Mouse (Mus musculus) lung, adult 2 months (tissue): Measurements from ENCODE around the gene Cblc.

Experiments used
- CTCF ChIP-seq: fragments of 200-500 bp; IDR thresholded peaks from 2 replicates; pipeline ENCODE4 v1.5.1; 2011; ENCODE audit warnings: mild to moderate bottlenecking, low read length, control low read depth; ENCODE audit not compliant: insufficient read depth
- POLR2A ChIP-seq: fragments of 200-500 bp; IDR thresholded peaks from 2 replicates; pipeline ENCODE4 v1.6.1; 2011; ENCODE audit warnings: low read depth, mild to moderate bottlenecking, control low read depth, low read length, borderline replicate concordance; ENCODE audit errors: extremely low read depth

GRCm38 (mm10) chr7:19821633-19822032, 25.0 kb upstream of the Cblc start:
- TF ChIP-seq POLR2A: no peak
- no peak for TF ChIP-seq CTCF
